Mouse (Mus musculus): ENCODE measurements at regions not wholly inside any gene's neighbourhood (a gene's known extent, or its start where the extent isn't known, plus 50 kb on each side); places are given as distances from the start of the nearest gene placed in this dataset.

- TF ChIP-seq POLR2A (IDR thresholded peaks at IDR 0.05; ENCODE audit: extremely low read depth, insufficient read depth, low read length) (no peak), CTCF (IDR thresholded peaks at IDR 0.05; ENCODE audit: low read depth, low read length) (no peak)
These were observed 101.6 kb upstream of the Mrps10 start for GRCm38 (mm10) chr17:47267076-47267475.

Measured in liver, adult 2 months (tissue).